Mouse (Mus musculus) ES-E14 (cell line): ENCODE results near the gene Dock10.

Source experiments
- CHD2 ChIP-seq: IDR thresholded peaks from 2 replicates; pipeline ENCODE4 v1.6.1; 2014; ENCODE audit warnings: mild to moderate bottlenecking, low read depth, low read length, inconsistent platforms
- HCFC1 ChIP-seq: IDR thresholded peaks from 2 replicates; pipeline ENCODE4 v1.6.1; 2012; ENCODE audit warnings: low read length, inconsistent platforms, borderline replicate concordance; ENCODE audit not compliant: insufficient read depth
- ZNF384 ChIP-seq: IDR thresholded peaks from 2 replicates; pipeline ENCODE4 v1.6.1; 2012; ENCODE audit warnings: low read depth, low read length, inconsistent platforms

- TF ChIP-seq HCFC1 (no peak), ZNF384 (no peak), CHD2 (no peak)
Observed at GRCm38 (mm10) chr1:80709299-80709698, 49.0 kb downstream of the Dock10 start.
